8 mouse cellular contexts compared by ENCODE assay signal in genomic region chr5:140023941-140024500, GRCm38 (mm10).
DNase-seq lines count a peak whose midpoint lies in the region; ATAC-seq and TF ChIP-seq lines count a peak whose summit lies in the region.

No protein-coding gene starts in this region.

- no peaks in the 10 kb centered on the region for H3K9me3 ChIP-seq in kidney, embryonic 15.5 days (replicated peaks)

- ATAC-seq in kidney, embryonic 15.5 days (replicated peaks; ENCODE audit: low FRiP score): peak; percentile 84

- no peak for TF ChIP-seq CTCF in liver, adult 2 months (IDR thresholded peaks at IDR 0.05; ENCODE audit: low read depth, low read length)
- no peak for TF ChIP-seq CTCF in olfactory bulb, adult 2 months (IDR thresholded peaks at IDR 0.05; ENCODE audit: insufficient read depth, low read depth, low read length)

- H3K79me2 ChIP-seq in liver, adult 2 months (ENCODE audit: control insufficient read depth, insufficient read depth, low read length): no peaks in the 10 kb centered on the region; the same call in 1 of the 2 replicates

- DNase-seq in embryo, embryonic 10 days (ENCODE audit: low spot score): peak; percentile 69
- DNase-seq in embryo, embryonic 9.5 days (ENCODE audit: extremely low spot score): no peak
- DNase-seq in brain, adult 2 months (ENCODE audit: low read depth, low spot score): peak; percentile 70
- DNase-seq in frontal cortex, postnatal 14 days (ENCODE audit: low spot score in 2 of 2): peak; percentile 23 to 36
- DNase-seq in liver, adult 2 months (ENCODE audit: extremely low read depth, low read depth, low spot score): peak; percentile 92
- no peak for DNase-seq in spleen, adult 12 weeks (ENCODE audit: low spot score)

- H3K36me3 ChIP-seq in kidney, embryonic 15.5 days: no peaks in the 10 kb centered on the region
- no peaks in the 10 kb centered on the region for H3K36me3 ChIP-seq in liver, adult 2 months (ENCODE audit: control insufficient read depth, insufficient read depth, low read length)

- H3K27me3 ChIP-seq in kidney, embryonic 15.5 days: no peaks in the 10 kb centered on the region
- no peaks in the 10 kb centered on the region for H3K27me3 ChIP-seq in liver, adult 2 months (ENCODE audit: control insufficient read depth, insufficient read depth, low read length)

- no peak overlapping the region for H3K9ac ChIP-seq in kidney, embryonic 15.5 days
- no peak overlapping the region for H3K9ac ChIP-seq in liver, adult 2 months (ENCODE audit: low read depth, low read length)

- TF ChIP-seq POLR2A in liver, adult 2 months (IDR thresholded peaks at IDR 0.05; ENCODE audit: extremely low read depth, insufficient read depth, low read length): no peak
- no peak for TF ChIP-seq POLR2A in olfactory bulb, adult 2 months (IDR thresholded peaks at IDR 0.05; ENCODE audit: insufficient read depth, low read depth, low read length)

- no peak overlapping the region for H3K4me3 ChIP-seq in kidney, embryonic 15.5 days (replicated peaks)
- no peak overlapping the region for H3K4me3 ChIP-seq in liver, adult 2 months (ENCODE audit: insufficient read depth, low read depth, low read length)
- no peak overlapping the region for H3K4me3 ChIP-seq in olfactory bulb, adult 2 months (ENCODE audit: insufficient read depth, low read depth, low read length)

- WGBS in kidney, embryonic 15.5 days: 49% methylated on average over 3 of the region's 3 CpGs
- WGBS in liver, adult 2 months: 73% methylated on average over 3 of the region's 3 CpGs
- 2% methylated on average over 3 of the region's 3 CpGs for WGBS in olfactory bulb, adult 2 months

- H3K4me1 ChIP-seq in kidney, embryonic 15.5 days: peaks cover 14% of the 10 kb centered on the region
- peaks cover 10% of the 10 kb centered on the region for H3K4me1 ChIP-seq in liver, adult 2 months (ENCODE audit: control insufficient read depth, insufficient read depth, low read length)
- peaks cover 59% of the 10 kb centered on the region for H3K4me1 ChIP-seq in olfactory bulb, adult 2 months (ENCODE audit: control insufficient read depth, insufficient read depth, low read length)

- H3K27ac ChIP-seq in kidney, embryonic 15.5 days: 0 out of 2 replicates have a peak overlapping the region, but pooled peaks have one; percentile 24
- H3K27ac ChIP-seq in liver, adult 2 months (replicated peaks; ENCODE audit: insufficient read depth, low read depth, low read length): no peak overlapping the region
- H3K27ac ChIP-seq in olfactory bulb, adult 2 months (ENCODE audit: insufficient read depth, low read depth, low read length): peak overlapping the region; percentile 63

- H3K4me2 ChIP-seq in kidney, embryonic 15.5 days: no peak overlapping the region

Comparison
In these comparisons a context has a peak if more than half of its experiments do, and no peak if none do; other contexts are left out.
1. DNase-seq: peak in embryo, embryonic 10 days (single experiment), brain, adult 2 months (single experiment), frontal cortex, postnatal 14 days (2 of 2) and liver, adult 2 months (single experiment); none in embryo, embryonic 9.5 days (single experiment) and spleen, adult 12 weeks (single experiment).